ENCODE assay signal across 7 mouse cellular contexts in genomic region chr9:107629901-107630425, GRCm38 (mm10). TPM values are rescaled to one million over a fixed set of nuclear protein-coding genes. Genes with fewer than 3 reads are reported as not detected.
DNase-seq lines count a peak whose midpoint lies in the region; ATAC-seq lines count a peak whose summit lies in the region.

No protein-coding gene starts in this region.

- H3K9ac ChIP-seq in embryonic facial prominence, embryonic 12.5 days: peak overlapping the region; percentile 34; the same call in 1 of the 2 replicates
- peak overlapping the region; percentile 5; the same call in 1 of the 2 replicates for H3K9ac ChIP-seq in intestine, embryonic 15.5 days
- H3K9ac ChIP-seq in midbrain, embryonic 11.5 days (ENCODE audit: low read length): peak overlapping the region; percentile 85

- peaks cover 82% of the 10 kb centered on the region for H3K4me1 ChIP-seq in embryonic facial prominence, embryonic 12.5 days
- peaks cover 78% of the 10 kb centered on the region for H3K4me1 ChIP-seq in intestine, embryonic 15.5 days (replicated peaks)
- peaks cover 78% of the 10 kb centered on the region for H3K4me1 ChIP-seq in midbrain, embryonic 11.5 days (ENCODE audit: control insufficient read depth, insufficient read depth, low read length)

- H3K4me3 ChIP-seq in embryonic facial prominence, embryonic 12.5 days: peak overlapping the region; percentile 7; the same call in 1 of the 2 replicates
- no peak overlapping the region for H3K4me3 ChIP-seq in intestine, embryonic 15.5 days (replicated peaks)
- H3K4me3 ChIP-seq in midbrain, embryonic 11.5 days (ENCODE audit: low read depth, low read length): peak overlapping the region; percentile 28

- ATAC-seq in embryonic facial prominence, embryonic 12.5 days (ENCODE audit: insufficient number of reproducible peaks, insufficient read depth, low FRiP score, low TSS enrichment): no peak
- ATAC-seq in intestine, embryonic 15.5 days: no peak
- ATAC-seq in midbrain, embryonic 11.5 days (ENCODE audit: low FRiP score): peak; percentile 8; the same call in 1 of the 2 replicates

- peak overlapping the region; percentile 45 for H3K4me2 ChIP-seq in embryonic facial prominence, embryonic 12.5 days (replicated peaks)
- H3K4me2 ChIP-seq in intestine, embryonic 15.5 days (replicated peaks): peak overlapping the region; percentile 38
- H3K4me2 ChIP-seq in midbrain, embryonic 11.5 days: peak overlapping the region; percentile 97

- peak overlapping the region; percentile 94 for H3K27ac ChIP-seq in embryonic facial prominence, embryonic 12.5 days
- H3K27ac ChIP-seq in intestine, embryonic 15.5 days: peak overlapping the region; percentile 72
- peak overlapping the region; percentile 100 for H3K27ac ChIP-seq in midbrain, embryonic 11.5 days (ENCODE audit: low read depth, low read length)

- 12% methylated on average over 14 of the region's 14 CpGs for WGBS in embryonic facial prominence, embryonic 12.5 days
- WGBS in intestine, embryonic 15.5 days: 17% methylated on average over 14 of the region's 14 CpGs
- WGBS in midbrain, embryonic 11.5 days: 7% methylated on average over 14 of the region's 14 CpGs

- H3K27me3 ChIP-seq in embryonic facial prominence, embryonic 12.5 days: no peaks in the 10 kb centered on the region
- no peaks in the 10 kb centered on the region for H3K27me3 ChIP-seq in intestine, embryonic 15.5 days (replicated peaks)
- no peaks in the 10 kb centered on the region for H3K27me3 ChIP-seq in midbrain, embryonic 11.5 days (ENCODE audit: control insufficient read depth, insufficient read depth, low read length)

- H3K9me3 ChIP-seq in embryonic facial prominence, embryonic 12.5 days: no peaks in the 10 kb centered on the region
- H3K9me3 ChIP-seq in intestine, embryonic 15.5 days: no peaks in the 10 kb centered on the region
- H3K9me3 ChIP-seq in midbrain, embryonic 11.5 days (ENCODE audit: control insufficient read depth, low read length): no peaks in the 10 kb centered on the region

- DNase-seq in right cerebral cortex, postnatal 10 days (ENCODE audit: low spot score in 2 of 2): peak; percentile 65 to 66
- DNase-seq in right cerebral cortex, adult 18-20 months: no peak
- no peak for DNase-seq in midbrain, embryonic 11.5 days (ENCODE audit: low spot score, missing footprints)
- peak; percentile 54 to 79 for DNase-seq in thymus, postnatal 36 days
- no peak for DNase-seq in testis, postnatal 10 days (ENCODE audit: low spot score)

- H3K36me3 ChIP-seq in embryonic facial prominence, embryonic 12.5 days: peaks cover 14% of the 10 kb centered on the region
- 0 out of 2 replicates have a peak, but pooled peaks cover 4% of the 10 kb centered on the region for H3K36me3 ChIP-seq in intestine, embryonic 15.5 days
- no peaks in the 10 kb centered on the region; the same call in none of the 2 replicates for H3K36me3 ChIP-seq in midbrain, embryonic 11.5 days (ENCODE audit: control insufficient read depth, insufficient read depth, low read length)

RNA-seq across cellular contexts. Expression of gene Gnai2, which starts 5.2 kb away (rescaled TPM):
- polyA plus RNA-seq in embryonic facial prominence, embryonic 12.5 days (2016; fragmentation: Nextera tagmentation; extraction: Ambion mirVana): 439 and 443 TPM in 2 replicates
- polyA plus RNA-seq in intestine, embryonic 15.5 days (2015; fragmentation: Nextera tagmentation; extraction: Ambion mirVana): 334 and 335 TPM in 2 replicates
- 578 and 581 TPM in 2 replicates for polyA plus RNA-seq in midbrain, embryonic 11.5 days (2014; fragmentation: Nextera tagmentation; extraction: Ambion mirVana)

RNA-seq across cellular contexts. Expression of gene Sema3b, which starts 20.9 kb away (rescaled TPM):
- polyA plus RNA-seq in embryonic facial prominence, embryonic 12.5 days (2016; fragmentation: Nextera tagmentation; extraction: Ambion mirVana): 3.8 and 6.9 TPM in 2 replicates
- polyA plus RNA-seq in intestine, embryonic 15.5 days (2015; fragmentation: Nextera tagmentation; extraction: Ambion mirVana): 34.7 and 37.5 TPM in 2 replicates
- polyA plus RNA-seq in midbrain, embryonic 11.5 days (2014; fragmentation: Nextera tagmentation; extraction: Ambion mirVana): 1.3 and 2.1 TPM in 2 replicates

RNA-seq across cellular contexts. Expression of gene Slc38a3, which starts 39.4 kb away (rescaled TPM):
- polyA plus RNA-seq in embryonic facial prominence, embryonic 12.5 days (2016; fragmentation: Nextera tagmentation; extraction: Ambion mirVana): 8.2 and 8.3 TPM in 2 replicates
- polyA plus RNA-seq in intestine, embryonic 15.5 days (2015; fragmentation: Nextera tagmentation; extraction: Ambion mirVana): 8.4 and 16.0 TPM in 2 replicates
- polyA plus RNA-seq in midbrain, embryonic 11.5 days (2014; fragmentation: Nextera tagmentation; extraction: Ambion mirVana): 11.2 and 11.7 TPM in 2 replicates

RNA-seq across cellular contexts. Expression of gene Ifrd2, which starts 42.5 kb away (rescaled TPM):
- 35.8 and 36.9 TPM in 2 replicates for polyA plus RNA-seq in embryonic facial prominence, embryonic 12.5 days (2016; fragmentation: Nextera tagmentation; extraction: Ambion mirVana)
- polyA plus RNA-seq in intestine, embryonic 15.5 days (2015; fragmentation: Nextera tagmentation; extraction: Ambion mirVana): 66.4 and 81.9 TPM in 2 replicates
- polyA plus RNA-seq in midbrain, embryonic 11.5 days (2014; fragmentation: Nextera tagmentation; extraction: Ambion mirVana): 24.2 and 28.2 TPM in 2 replicates

RNA-seq across cellular contexts. Expression of gene Hyal3, which starts 49.3 kb away (rescaled TPM):
- 1.4 and 1.5 TPM in 2 replicates for polyA plus RNA-seq in embryonic facial prominence, embryonic 12.5 days (2016; fragmentation: Nextera tagmentation; extraction: Ambion mirVana)
- polyA plus RNA-seq in intestine, embryonic 15.5 days (2015; fragmentation: Nextera tagmentation; extraction: Ambion mirVana): 0.74 and 0.97 TPM in 2 replicates
- 0.33 and 0.47 TPM in 2 replicates for polyA plus RNA-seq in midbrain, embryonic 11.5 days (2014; fragmentation: Nextera tagmentation; extraction: Ambion mirVana)

Comparison
In these comparisons a context has a peak if more than half of its experiments do, and no peak if none do; other contexts are left out.
1. DNase-seq: peak in right cerebral cortex, postnatal 10 days (2 of 2) and thymus, postnatal 36 days (2 of 2); none in right cerebral cortex, adult 18-20 months (single experiment), midbrain, embryonic 11.5 days (single experiment) and testis, postnatal 10 days (single experiment).
2. H3K4me2 ChIP-seq: peak in every context shown above with its lines; median percentile 97 in midbrain, embryonic 11.5 days; 45 in embryonic facial prominence, embryonic 12.5 days; 38 in intestine, embryonic 15.5 days.
3. H3K9ac ChIP-seq: peak in every context shown above with its lines; median percentile 85 in midbrain, embryonic 11.5 days; 34 in embryonic facial prominence, embryonic 12.5 days; 5 in intestine, embryonic 15.5 days.
4. Peak in every context shown above with its lines, with median percentiles within 50 percentile points of each other: H3K27ac ChIP-seq.